Mouse (Mus musculus) G1E (cell line): ENCODE data around the gene Zfp853.

Experiments
- CTCF ChIP-seq: IDR thresholded peaks from 2 replicates; pipeline ENCODE4 v1.5.1; 2012; ENCODE audit warnings: low read depth, low read length, inconsistent platforms, mixed read lengths
- GATA1 ChIP-seq: IDR thresholded peaks from 2 replicates; pipeline ENCODE4 v1.6.1; 2012; ENCODE audit warnings: borderline replicate concordance, low read length, inconsistent platforms, mixed read lengths
- GATA2 ChIP-seq: IDR thresholded peaks from 2 replicates; pipeline ENCODE4 v1.6.1; 2012; ENCODE audit warnings: low read depth, low read length, inconsistent platforms, borderline replicate concordance
- POLR2AphosphoS5 ChIP-seq: IDR thresholded peaks from 2 replicates; pipeline ENCODE4 v1.6.1; 2012; ENCODE audit warnings: low read depth, low read length, inconsistent platforms; ENCODE audit not compliant: insufficient replicate concordance
- TAL1 ChIP-seq: conservative IDR thresholded peaks from 2 replicates; pipeline ENCODE4 v1.6.1; 2012; ENCODE audit warnings: low read depth, low read length, inconsistent platforms, mixed read lengths

DNA sequence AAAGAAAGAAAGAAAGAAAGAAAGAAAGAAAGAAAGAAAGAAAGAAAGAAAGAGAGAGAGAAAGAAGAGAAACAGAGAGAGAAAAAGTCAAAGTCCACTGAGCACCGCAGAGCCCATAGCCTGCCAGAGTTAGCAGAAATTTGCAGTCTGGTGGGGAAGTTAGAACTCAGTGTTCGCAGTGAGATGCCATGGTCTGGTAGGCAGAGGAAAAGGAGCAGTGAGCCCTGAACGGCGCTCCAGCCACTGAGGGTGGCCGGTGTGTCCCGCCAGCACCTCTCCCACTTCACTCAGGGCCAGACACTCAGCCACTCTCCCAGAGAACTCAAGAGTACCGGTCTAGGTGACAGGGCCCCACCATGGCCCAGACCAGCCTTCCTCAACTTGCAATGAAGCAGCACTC is 10.8 kb upstream of the Zfp853 start:
- TF ChIP-seq CTCF (no peak), GATA1 (no peak), TAL1 (no peak), GATA2 (no peak), POLR2AphosphoS5 (no peak)
